Mouse (Mus musculus) ovary, postnatal 36 days (tissue): ENCODE measurements around the gene Pdcd11.

Source experiments
- DNase-seq: peaks from one replicate; pipeline ENCODE4 v3.0.0; 2022; ENCODE audit warnings: low spot score, mixed read lengths

The Pdcd11 gene

GRCm38 (mm10) chr19:47090550-47091156 is at the start of gene Pdcd11, which contains the start of gene Usmg5:
Pdcd11 (plus strand) TSS chr19:47090768.
Usmg5 (minus strand) TSS chr19:47090647.
- DNase-seq = peak; percentile 93

GRCm38 (mm10) chr19:47043608-47044007 is 47.0 kb upstream of the Pdcd11 start:
- DNase-seq = no peak

GRCm38 (mm10) chr19:47046343-47046742 is 44.2 kb upstream of the Pdcd11 start:
- no peak for DNase-seq

GRCm38 (mm10) chr19:47047236-47047833 is 43.2 kb upstream of the Pdcd11 start:
- no peak for DNase-seq

GRCm38 (mm10) chr19:47049061-47049460 is 41.5 kb upstream of the Pdcd11 start:
- DNase-seq = no peak

GRCm38 (mm10) chr19:47049840-47050239 is 40.7 kb upstream of the Pdcd11 start:
- no peak for DNase-seq

GRCm38 (mm10) chr19:47050271-47051032 is 40.1 kb upstream of the Pdcd11 start, which contains the start of gene Pcgf6:
Pcgf6 (minus strand) TSS chr19:47050906.
- DNase-seq = peak; percentile 81

- no peak for DNase-seq
Measured at GRCm38 (mm10) chr19:47052927-47053326, 37.6 kb upstream of the Pdcd11 start.

GRCm38 (mm10) chr19:47053471-47053870 is 37.1 kb upstream of the Pdcd11 start:
- no peak for DNase-seq

GRCm38 (mm10) chr19:47057684-47058083 is 32.9 kb upstream of the Pdcd11 start:
- no peak for DNase-seq

GRCm38 (mm10) chr19:47065860-47066259 is 24.7 kb upstream of the Pdcd11 start:
- DNase-seq = no peak

- DNase-seq = peak; percentile 97
Measured at GRCm38 (mm10) chr19:47067096-47067882, 23.3 kb upstream of the Pdcd11 start, which contains the start of gene Taf5. Taf5 (plus strand) TSS chr19:47067746.

GRCm38 (mm10) chr19:47067924-47068611 is 22.5 kb upstream of the Pdcd11 start:
- peak; percentile 85 for DNase-seq

- no peak for DNase-seq
Measured at GRCm38 (mm10) chr19:47088226-47088625, 2.3 kb upstream of the Pdcd11 start.

- no peak for DNase-seq
Measured at GRCm38 (mm10) chr19:47089718-47090525, 646 bp upstream of the Pdcd11 start.

GRCm38 (mm10) chr19:47101080-47101479 is 10.5 kb downstream of the Pdcd11 start:
- DNase-seq = no peak

- no peak for DNase-seq
Measured at GRCm38 (mm10) chr19:47104641-47105271, 14.2 kb downstream of the Pdcd11 start.

- no peak for DNase-seq
Measured at GRCm38 (mm10) chr19:47118634-47119033, 28.1 kb downstream of the Pdcd11 start.

- DNase-seq = no peak
Measured at GRCm38 (mm10) chr19:47121054-47121453, 30.5 kb downstream of the Pdcd11 start.

GRCm38 (mm10) chr19:47122802-47123201 is 32.2 kb downstream of the Pdcd11 start:
- DNase-seq = no peak
